Mouse (Mus musculus) liver, postnatal 0 days (tissue): Measurements from ENCODE around the gene Fabp2. TPM values are rescaled to one million over a fixed set of nuclear protein-coding genes. Genes with fewer than 3 reads are reported as not detected.

ENCODE experiments used
- ATAC-seq: fragments of 200-750 bp; cut with Nextera tagmentation; 2 replicates; pipeline ENCODE4 v1.8.0; 2017; ENCODE audit warnings: mild to moderate bottlenecking, moderate library complexity
- DNase-seq: peaks from one replicate; pipeline ENCODE4 v3.0.0-alpha.2; 2016
- H3K27ac ChIP-seq: fragments of 300-500 bp; sonication (generic); 2 replicates; pipeline ENCODE4 v1.5.1; 2014; ENCODE audit warnings: antibody characterized with exemption, moderate library complexity, mild to moderate bottlenecking, low read depth
- H3K27me3 ChIP-seq: fragments of 300-500 bp; sonication (generic); 2 replicates; pipeline ENCODE4 v1.6.1; 2014; ENCODE audit warnings: low read length, control low read depth, mixed read lengths; ENCODE audit not compliant: insufficient read depth
- H3K36me3 ChIP-seq: fragments of 300-500 bp; sonication (generic); replicated peaks from 2 replicates; pipeline ENCODE4 v1.6.1; 2014; ENCODE audit warnings: mild to moderate bottlenecking, control low read depth, low read length, moderate library complexity, mixed read lengths; ENCODE audit not compliant: insufficient read depth
- H3K4me1 ChIP-seq: fragments of 300-500 bp; sonication (generic); 2 replicates; pipeline ENCODE4 v1.6.1; 2014; ENCODE audit warnings: antibody characterized with exemption, mild to moderate bottlenecking, control low read depth; ENCODE audit not compliant: insufficient read depth
- H3K4me2 ChIP-seq: fragments of 300-500 bp; sonication (generic); 2 replicates; pipeline ENCODE4 v1.6.1; 2014; ENCODE audit warnings: low read depth, mild to moderate bottlenecking, low read length, moderate library complexity, mixed read lengths
- H3K4me3 ChIP-seq: fragments of 300-500 bp; sonication (generic); 2 replicates; pipeline ENCODE4 v1.5.1; 2014; ENCODE audit warnings: low read depth, low read length
- H3K9ac ChIP-seq: fragments of 300-500 bp; sonication (generic); replicated peaks from 2 replicates; pipeline ENCODE4 v1.6.1; 2014; ENCODE audit warnings: mild to moderate bottlenecking, moderate library complexity
- H3K9me3 ChIP-seq: fragments of 300-500 bp; sonication (generic); 2 replicates; pipeline ENCODE4 v1.6.1; 2016; ENCODE audit warnings: mild to moderate bottlenecking, control low read depth, low read length, mixed read lengths
- CTCF ChIP-seq: sonication (generic); IDR thresholded peaks from 2 replicates; pipeline ENCODE4 v1.5.1; 2016; ENCODE audit warnings: antibody characterized with exemption, low read depth
- EP300 ChIP-seq: IDR thresholded peaks from 2 replicates; pipeline ENCODE4 v1.6.1; 2016; ENCODE audit warnings: antibody characterized with exemption, low read depth, mild to moderate bottlenecking
- WGBS: fragments of 180-500 bp; shearing (Covaris S2); extraction: QIAGEN DNeasy Blood & Tissue Kit; methylation state at CpG from one replicate; pipeline ENCODE4 v1.1.7; 2014; ENCODE audit not compliant: insufficient replicate concordance; 5-methylcytosine and 5-hydroxymethylcytosine counted together
- polyA plus RNA-seq: library from polyadenylated mRNA; unstranded; fragments of >200 nt; fragmentation: Nextera tagmentation; extraction: Ambion mirVana; gene quantifications from 2 replicates; pipeline ENCODE4 v1.2.1, GENCODE M21; 2015

Gene Fabp2
- polyA plus RNA-seq, 1 experiment from 2014 or later = 42.2 TPM

GRCm38 (mm10) chr3:122888371-122888819 is 6.5 kb upstream of the Fabp2 start:
- no peaks in the 10 kb centered on the region for H3K9me3 ChIP-seq
- no peak overlapping the region for H3K4me2 ChIP-seq
- WGBS = 60% methylated on average over 5 of the region's 5 CpGs
- H3K27me3 ChIP-seq = no peaks in the 10 kb centered on the region
- H3K27ac ChIP-seq = peak overlapping the region; percentile 44; the same call in 1 of the 2 replicates
- no peak for TF ChIP-seq CTCF
- TF ChIP-seq EP300 = no peak
- DNase-seq = no peak
- no peaks in the 10 kb centered on the region for H3K36me3 ChIP-seq
- no peaks in the 10 kb centered on the region; the same call in 1 of the 2 replicates for H3K4me1 ChIP-seq
- ATAC-seq = peak; percentile 51; the same call in 1 of the 2 replicates
- H3K9ac ChIP-seq = no peak overlapping the region
- H3K4me3 ChIP-seq = no peak overlapping the region

- H3K27me3 ChIP-seq = no peaks in the 10 kb centered on the region
- no peak overlapping the region for H3K9ac ChIP-seq
- no peak overlapping the region for H3K4me2 ChIP-seq
- 59% methylated on average over 11 of the region's 11 CpGs for WGBS
- no peaks in the 10 kb centered on the region for H3K9me3 ChIP-seq
- H3K4me1 ChIP-seq = no peaks in the 10 kb centered on the region
- H3K27ac ChIP-seq = peak overlapping the region; percentile 86
- TF ChIP-seq CTCF (no peak), EP300 (peak; percentile 31; the same call in 1 of the 2 replicates)
- ATAC-seq = peak; percentile 93
- H3K36me3 ChIP-seq = no peaks in the 10 kb centered on the region
- H3K4me3 ChIP-seq = no peak overlapping the region
- peak; percentile 18 for DNase-seq
Measured at GRCm38 (mm10) chr3:122895189-122895731, 388 bp downstream of the Fabp2 start.

- ATAC-seq (no peak), DNase-seq (no peak)
- 57% methylated on average over 6 of the region's 6 CpGs for WGBS
- Histone ChIP-seq H3K4me3 (no peak overlapping the region), H3K9me3 (no peaks in the 10 kb centered on the region), H3K27me3 (no peaks in the 10 kb centered on the region), H3K9ac (no peak overlapping the region), H3K36me3 (no peaks in the 10 kb centered on the region), H3K27ac (no peak overlapping the region), H3K4me2 (no peak overlapping the region), H3K4me1 (no peaks in the 10 kb centered on the region)
- TF ChIP-seq EP300 = no peak
- no peak for TF ChIP-seq CTCF
Measured at GRCm38 (mm10) chr3:122898254-122898653, 3.4 kb downstream of the Fabp2 start.

- no peak overlapping the region for H3K27ac ChIP-seq
- ATAC-seq = peak; percentile 35; the same call in 1 of the 2 replicates
- H3K36me3 ChIP-seq = no peaks in the 10 kb centered on the region
- H3K27me3 ChIP-seq = no peaks in the 10 kb centered on the region
- TF ChIP-seq CTCF (peak; percentile 85), EP300 (no peak)
- DNase-seq = peak; percentile 57
- H3K4me3 ChIP-seq = no peak overlapping the region
- H3K4me2 ChIP-seq = no peak overlapping the region
- WGBS = 38% methylated on average over 12 of the region's 12 CpGs
- no peaks in the 10 kb centered on the region for H3K9me3 ChIP-seq
- H3K9ac ChIP-seq = no peak overlapping the region
- no peaks in the 10 kb centered on the region for H3K4me1 ChIP-seq
Measured at GRCm38 (mm10) chr3:122903746-122904433, 9.0 kb downstream of the Fabp2 start.

- Histone ChIP-seq H3K27ac (no peak overlapping the region), H3K4me2 (no peak overlapping the region), H3K9me3 (no peaks in the 10 kb centered on the region), H3K36me3 (no peaks in the 10 kb centered on the region), H3K9ac (no peak overlapping the region), H3K4me3 (no peak overlapping the region), H3K27me3 (no peaks in the 10 kb centered on the region), H3K4me1 (no peaks in the 10 kb centered on the region)
- ATAC-seq (no peak), DNase-seq (no peak)
- TF ChIP-seq CTCF = no peak
- WGBS = 80% methylated on average over 2 of the region's 2 CpGs
Measured at GRCm38 (mm10) chr3:122907841-122908240, 13.0 kb downstream of the Fabp2 start.

- Histone ChIP-seq H3K4me1 (no peaks in the 10 kb centered on the region), H3K36me3 (no peaks in the 10 kb centered on the region), H3K9me3 (no peaks in the 10 kb centered on the region), H3K9ac (no peak overlapping the region), H3K27ac (no peak overlapping the region), H3K4me3 (no peak overlapping the region), H3K4me2 (no peak overlapping the region), H3K27me3 (no peaks in the 10 kb centered on the region)
- no peak for DNase-seq
- 55% methylated on average over 5 of the region's 5 CpGs for WGBS
- no peak for ATAC-seq
- TF ChIP-seq EP300 = no peak
- no peak for TF ChIP-seq CTCF
Measured at GRCm38 (mm10) chr3:122915493-122915892, 20.6 kb downstream of the Fabp2 start.
